Mouse (Mus musculus) forebrain, postnatal 0 days (tissue): ENCODE results near the gene Btnl10. TPM values are rescaled to one million over a fixed set of nuclear protein-coding genes. Genes with fewer than 3 reads are reported as not detected.

ENCODE experiments used
- ATAC-seq: fragments of 200-750 bp; cut with Nextera tagmentation; 2 replicates; pipeline ENCODE4 v1.8.0; 2017; ENCODE audit warnings: mild to moderate bottlenecking, moderate library complexity
- DNase-seq: peaks from one replicate; pipeline ENCODE4 v3.0.0-alpha.2; 2015
- H3K27ac ChIP-seq: fragments of 300-500 bp; sonication (generic); 2 replicates; pipeline ENCODE4 v1.5.1; 2014; ENCODE audit warnings: low read depth, mild to moderate bottlenecking, antibody characterized with exemption, low read length, moderate library complexity, mixed read lengths
- H3K27me3 ChIP-seq: fragments of 300-500 bp; sonication (generic); 2 replicates; pipeline ENCODE4 v1.6.1; 2014; ENCODE audit warnings: mild to moderate bottlenecking, low read length, mixed read lengths; ENCODE audit not compliant: insufficient read depth
- H3K36me3 ChIP-seq: fragments of 300-500 bp; sonication (generic); 2 replicates; pipeline ENCODE4 v1.6.1; 2014; ENCODE audit warnings: mild to moderate bottlenecking, moderate library complexity; ENCODE audit not compliant: insufficient read depth
- H3K4me1 ChIP-seq: fragments of 300-500 bp; sonication (generic); 2 replicates; pipeline ENCODE4 v1.6.1; 2014; ENCODE audit warnings: antibody characterized with exemption; ENCODE audit not compliant: insufficient read depth
- H3K4me2 ChIP-seq: fragments of 300-500 bp; sonication (generic); 2 replicates; pipeline ENCODE4 v1.6.1; 2014; ENCODE audit warnings: low read depth, mild to moderate bottlenecking, moderate library complexity
- H3K4me3 ChIP-seq: fragments of 300-500 bp; sonication (generic); 2 replicates; pipeline ENCODE4 v1.5.1; 2014; ENCODE audit warnings: low read depth, low read length, mixed read lengths
- H3K9ac ChIP-seq: fragments of 300-500 bp; sonication (generic); 2 replicates; pipeline ENCODE4 v1.6.1; 2014; ENCODE audit warnings: mild to moderate bottlenecking
- H3K9me3 ChIP-seq: fragments of 300-500 bp; sonication (generic); 2 replicates; pipeline ENCODE4 v1.6.1; 2016; ENCODE audit warnings: low read length
- CTCF ChIP-seq: sonication (generic); IDR thresholded peaks from 2 replicates; pipeline ENCODE4 v1.5.1; 2016; ENCODE audit warnings: antibody characterized with exemption, control low read depth, low read depth
- WGBS: fragments of 180-500 bp; shearing (Covaris S2); extraction: QIAGEN DNeasy Blood & Tissue Kit; methylation state at CpG from one replicate; pipeline ENCODE4 v1.1.7; 2014; 5-methylcytosine and 5-hydroxymethylcytosine counted together
- microRNA-seq, 2 experiments: library from miRNA; unstranded; fragments of <30 nt; microRNA quantifications; one replicate each; pipeline ENCODE4; 2016
- polyA plus RNA-seq: library from polyadenylated mRNA; unstranded; fragments of >200 nt; fragmentation: Nextera tagmentation; extraction: Ambion mirVana; gene quantifications from 2 replicates; pipeline ENCODE4 v1.2.1, GENCODE M21; 2015
- total RNA-seq: library from RNA; depleted of rRNA; stranded (reverse); fragments of >200 nt; gene quantifications from 2 replicates; pipeline ENCODE4 v1.2.3, GENCODE M21; 2014; rRNA removed

Btnl10 gene
- total and polyA plus RNA-seq, 2 experiments from 2014 or later, result 0.10 TPM; not detected in 1

DNA sequence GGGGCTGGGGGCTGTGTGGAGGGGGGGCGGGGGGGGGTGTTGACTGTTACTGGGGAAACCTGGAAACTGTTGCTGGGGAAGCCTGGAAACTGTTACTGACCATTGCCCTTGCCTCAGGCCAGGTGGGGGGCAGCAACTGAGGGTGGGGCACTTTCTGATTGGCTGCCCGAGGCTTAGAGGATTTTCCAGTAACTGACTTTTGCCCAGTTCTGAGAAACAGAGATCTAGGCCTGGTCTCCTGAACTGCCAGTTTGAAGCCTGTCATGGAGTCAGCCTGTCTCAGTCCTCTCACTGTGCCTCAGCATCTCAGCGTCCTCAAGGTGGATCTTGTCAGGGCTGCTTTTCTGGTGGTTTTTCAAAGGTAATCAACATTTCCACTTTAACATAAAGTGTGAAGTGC lies 56.7 kb downstream of the Btnl10 start:
- Histone ChIP-seq H3K4me3 (no peak overlapping the region), H3K9ac (no peak overlapping the region), H3K4me1 (peaks cover 8% of the 10 kb centered on the region), H3K27me3 (no peaks in the 10 kb centered on the region), H3K4me2 (no peak overlapping the region), H3K36me3 (peaks cover 10% of the 10 kb centered on the region; the same call in 1 of the 2 replicates), H3K27ac (no peak overlapping the region), H3K9me3 (no peaks in the 10 kb centered on the region)
- DNase-seq, result no peak
- no peak for ATAC-seq
- 91% methylated on average over 3 of the region's 3 CpGs for WGBS
- no peak for TF ChIP-seq CTCF

Small RNA genes lying within 50 kb of the gene (microRNA-seq; reads per million reads assigned to microRNA genes)
- 0.24 to 0.39 reads per million in 2 experiments for gene Gm44313

Other genes starting within 250 kb of the Btnl10 start
- gene Olfr320, start 236.8 kb upstream of the Btnl10 start, total RNA-seq, result not detected in 2 replicates
- gene Olfr320, start 236.8 kb upstream of the Btnl10 start, polyA plus RNA-seq, result not detected in 2 replicates
- gene Olfr319, start 218.7 kb upstream of the Btnl10 start, total RNA-seq, result not detected in 2 replicates
- gene Olfr319, start 218.7 kb upstream of the Btnl10 start, polyA plus RNA-seq, result not detected in 2 replicates
- gene Olfr318, start 193.9 kb upstream of the Btnl10 start, total RNA-seq, result not detected in 2 replicates
- gene Olfr318, start 193.9 kb upstream of the Btnl10 start, polyA plus RNA-seq, result not detected in 2 replicates
- gene Olfr317, start 178.7 kb upstream of the Btnl10 start, total RNA-seq, result 0.15 and 0.81 TPM in 2 replicates
- 0.12 and 0.13 TPM in 2 replicates for gene Olfr317, start 178.7 kb upstream of the Btnl10 start, polyA plus RNA-seq
- not detected in 2 replicates for gene Olfr316, start 165.2 kb upstream of the Btnl10 start, total RNA-seq
- gene Olfr316, start 165.2 kb upstream of the Btnl10 start, polyA plus RNA-seq, result 0.16 TPM in 1 of 2 replicates, not detected in the other
- 0.29 TPM in 1 of 2 replicates, not detected in the other for gene Olfr315, start 144.7 kb upstream of the Btnl10 start, total RNA-seq
- not detected in 2 replicates for gene Olfr315, start 144.7 kb upstream of the Btnl10 start, polyA plus RNA-seq
- not detected in 2 replicates for gene Olfr314, start 135.0 kb upstream of the Btnl10 start, total RNA-seq
- not detected in 2 replicates for gene Olfr314, start 135.0 kb upstream of the Btnl10 start, polyA plus RNA-seq
- gene Fam183b, start 115.9 kb upstream of the Btnl10 start, total RNA-seq, result 8.0 and 8.6 TPM in 2 replicates
- gene Fam183b, start 115.9 kb upstream of the Btnl10 start, polyA plus RNA-seq, result 8.6 and 12.0 TPM in 2 replicates
- not detected in 2 replicates for gene Olfr313, start 102.9 kb upstream of the Btnl10 start, total RNA-seq
- gene Olfr313, start 102.9 kb upstream of the Btnl10 start, polyA plus RNA-seq, result not detected in 2 replicates
- not detected in 2 replicates for gene Olfr312, start 88.7 kb upstream of the Btnl10 start, total RNA-seq
- gene Olfr312, start 88.7 kb upstream of the Btnl10 start, polyA plus RNA-seq, result not detected in 2 replicates
- gene Olfr311, start 78.7 kb upstream of the Btnl10 start, total RNA-seq, result not detected in 2 replicates
- gene Olfr311, start 78.7 kb upstream of the Btnl10 start, polyA plus RNA-seq, result not detected in 2 replicates
- 22.6 and 22.8 TPM in 2 replicates for gene Gm12258, start 70.8 kb upstream of the Btnl10 start, total RNA-seq
- gene Gm12258, start 70.8 kb upstream of the Btnl10 start, polyA plus RNA-seq, result 6.2 and 10.2 TPM in 2 replicates
- 8.5 and 8.8 TPM in 2 replicates for gene 2810021J22Rik, start 50.7 kb upstream of the Btnl10 start, total RNA-seq
- 5.3 and 8.2 TPM in 2 replicates for gene 2810021J22Rik, start 50.7 kb upstream of the Btnl10 start, polyA plus RNA-seq
- 13.0 and 13.2 TPM in 2 replicates for gene Zfp39, start 13.7 kb upstream of the Btnl10 start, total RNA-seq
- 4.4 and 7.0 TPM in 2 replicates for gene Zfp39, start 13.7 kb upstream of the Btnl10 start, polyA plus RNA-seq
- 668 and 716 TPM in 2 replicates for gene Rnf187, start 21.0 kb downstream of the Btnl10 start, total RNA-seq
- gene Rnf187, start 21.0 kb downstream of the Btnl10 start, polyA plus RNA-seq, result 583 and 608 TPM in 2 replicates
- gene Hist3h2ba, start 31.0 kb downstream of the Btnl10 start, total RNA-seq, result 446 and 960 TPM in 2 replicates
- 111 and 146 TPM in 2 replicates for gene Hist3h2ba, start 31.0 kb downstream of the Btnl10 start, polyA plus RNA-seq
- 181 and 199 TPM in 2 replicates for gene Hist3h2a, start 36.8 kb downstream of the Btnl10 start, total RNA-seq
- 58.0 and 58.7 TPM in 2 replicates for gene Hist3h2a, start 36.8 kb downstream of the Btnl10 start, polyA plus RNA-seq
- gene Trim17, start 36.8 kb downstream of the Btnl10 start, total RNA-seq, result 3.4 and 4.0 TPM in 2 replicates
- gene Trim17, start 36.8 kb downstream of the Btnl10 start, polyA plus RNA-seq, result 0.65 TPM in 2 replicates
- 29.2 and 31.9 TPM in 2 replicates for gene Trim11, start 60.2 kb downstream of the Btnl10 start, total RNA-seq
- gene Trim11, start 60.2 kb downstream of the Btnl10 start, polyA plus RNA-seq, result 13.5 and 16.0 TPM in 2 replicates
- 1.5 and 1.7 TPM in 2 replicates for gene Obscn, start 218.5 kb downstream of the Btnl10 start, total RNA-seq
- gene Obscn, start 218.5 kb downstream of the Btnl10 start, polyA plus RNA-seq, result 0.23 and 0.31 TPM in 2 replicates
- 11.2 and 13.8 TPM in 2 replicates for gene Iba57, start 245.8 kb downstream of the Btnl10 start, total RNA-seq
- gene Iba57, start 245.8 kb downstream of the Btnl10 start, polyA plus RNA-seq, result 10.8 and 11.1 TPM in 2 replicates